Mouse (Mus musculus): ENCODE data around the gene Cab39l. TPM values are rescaled to one million over a fixed set of nuclear protein-coding genes. Genes with fewer than 3 reads are reported as not detected.
A peak's percentile ranks its signal among the peaks of the same experiment; 100 is the strongest.

Gene Cab39l
- polyA plus RNA-seq, 1 experiment from 2014 or later, result 31.1 TPM

GRCm38 (mm10) chr14:59624326-59624885 lies 183.6 kb downstream of the Cab39l start:
- 0 out of 2 replicates have a peak overlapping the region, but pooled peaks have one; percentile 68 for H3K4me3 ChIP-seq (ENCODE audit: low read depth, low read length)

DNA sequence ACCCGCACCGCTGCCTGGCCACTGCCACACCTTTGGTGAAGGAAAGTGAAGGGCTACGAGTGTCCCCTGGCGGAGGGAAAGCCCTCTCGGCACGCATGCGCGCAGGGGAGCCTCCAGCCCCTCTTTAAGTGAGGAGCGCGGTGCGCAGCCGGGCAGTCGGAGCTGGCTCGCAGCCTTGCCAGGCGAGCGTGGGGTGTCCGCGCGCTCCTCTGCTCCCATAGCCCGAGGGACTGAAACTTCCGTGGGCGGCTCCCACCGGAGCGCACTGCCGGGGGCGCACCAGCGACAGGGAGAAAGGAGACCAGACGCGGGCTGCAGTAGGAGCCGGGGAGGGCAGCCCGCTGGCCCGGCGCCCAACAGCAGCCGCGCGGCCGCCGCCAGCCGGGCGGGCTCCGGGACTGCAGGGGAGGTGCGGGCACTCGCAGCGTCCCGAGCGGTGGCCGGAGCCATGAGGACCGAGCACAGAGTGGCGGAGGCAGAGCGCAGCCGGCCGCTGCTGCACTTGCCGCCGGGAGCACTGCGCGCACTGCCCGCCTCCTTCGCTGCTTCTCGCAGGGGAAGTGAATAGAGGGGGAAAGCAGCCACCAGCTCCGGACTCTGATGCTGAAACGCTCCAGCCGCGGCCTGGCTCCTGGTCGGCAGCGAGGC lies 184.5 kb downstream of the Cab39l start, which contains the start of gene Shisa2:
Gene Shisa2, plus strand, starts transcription at position 151 of the 648 bp plus-strand sequence.
- peak; percentile 81 for ATAC-seq (replicated peaks; ENCODE audit: insufficient number of reproducible peaks, low FRiP score, low TSS enrichment)
- Histone ChIP-seq H3K36me3 (ENCODE audit: control insufficient read depth, insufficient read depth, low read length) (no peaks in the 10 kb centered on the region), H3K4me2 (peak within 1 kb of the TSS; percentile 90), H3K27me3 (ENCODE audit: control insufficient read depth, insufficient read depth, low read length) (no peaks in the 10 kb centered on the region; the same call in 1 of the 2 replicates), H3K9ac (ENCODE audit: low read depth, low read length) (peak within 1 kb of the TSS; percentile 81), H3K9me3 (replicated peaks; ENCODE audit: control insufficient read depth, low read length) (no peaks in the 10 kb centered on the region), H3K4me3 (ENCODE audit: low read depth, low read length) (peak within 1 kb of the TSS; percentile 68), H3K27ac (ENCODE audit: low read depth, low read length) (peak within 1 kb of the TSS; percentile 79), H3K4me1 (ENCODE audit: control insufficient read depth, insufficient read depth, low read length) (peaks cover 3% of the 10 kb centered on the region; the same call in 1 of the 2 replicates)
- under 1% methylated on average over 55 of the region's 65 CpGs for WGBS (ENCODE audit: insufficient replicate concordance)

More at GRCm38 (mm10) chr14:59624326-59624885, 183.6 kb downstream of the Cab39l start:
- WGBS (ENCODE audit: insufficient replicate concordance), result 45% methylated on average over 9 of the region's 9 CpGs
- no peaks in the 10 kb centered on the region for H3K9me3 ChIP-seq (replicated peaks; ENCODE audit: control insufficient read depth, low read length)
- no peak for ATAC-seq (replicated peaks; ENCODE audit: insufficient number of reproducible peaks, low FRiP score, low TSS enrichment)
- H3K27ac ChIP-seq (ENCODE audit: low read depth, low read length), result no peak overlapping the region
- no peaks in the 10 kb centered on the region for H3K36me3 ChIP-seq (ENCODE audit: control insufficient read depth, insufficient read depth, low read length)
- H3K27me3 ChIP-seq (ENCODE audit: control insufficient read depth, insufficient read depth, low read length), result no peaks in the 10 kb centered on the region; the same call in 1 of the 2 replicates
- peak overlapping the region; percentile 90 for H3K4me2 ChIP-seq
- H3K9ac ChIP-seq (ENCODE audit: low read depth, low read length), result no peak overlapping the region
- H3K4me1 ChIP-seq (ENCODE audit: control insufficient read depth, insufficient read depth, low read length), result peaks cover 3% of the 10 kb centered on the region; the same call in 1 of the 2 replicates

- H3K27ac ChIP-seq (ENCODE audit: low read depth, low read length), result peak overlapping the region; percentile 79
- no peak for ATAC-seq (replicated peaks; ENCODE audit: insufficient number of reproducible peaks, low FRiP score, low TSS enrichment)
- peaks cover 3% of the 10 kb centered on the region; the same call in 1 of the 2 replicates for H3K4me1 ChIP-seq (ENCODE audit: control insufficient read depth, insufficient read depth, low read length)
- no peaks in the 10 kb centered on the region for H3K9me3 ChIP-seq (replicated peaks; ENCODE audit: control insufficient read depth, low read length)
- under 1% methylated on average over 51 of the region's 51 CpGs for WGBS (ENCODE audit: insufficient replicate concordance)
- peak overlapping the region; percentile 81 for H3K9ac ChIP-seq (ENCODE audit: low read depth, low read length)
- H3K4me2 ChIP-seq, result peak overlapping the region; percentile 90
- H3K36me3 ChIP-seq (ENCODE audit: control insufficient read depth, insufficient read depth, low read length), result peaks cover under 1% of the 10 kb centered on the region; the same call in 1 of the 2 replicates
- no peaks in the 10 kb centered on the region; the same call in 1 of the 2 replicates for H3K27me3 ChIP-seq (ENCODE audit: control insufficient read depth, insufficient read depth, low read length)
- peak overlapping the region; percentile 68 for H3K4me3 ChIP-seq (ENCODE audit: low read depth, low read length)
Observed at GRCm38 (mm10) chr14:59625806-59626364, 185.1 kb downstream of the Cab39l start.

- peak overlapping the region; percentile 68 for H3K4me3 ChIP-seq (ENCODE audit: low read depth, low read length)
- H3K27ac ChIP-seq (ENCODE audit: low read depth, low read length), result peak overlapping the region; percentile 79; the same call in 1 of the 2 replicates
- peaks cover 3% of the 10 kb centered on the region; the same call in 1 of the 2 replicates for H3K4me1 ChIP-seq (ENCODE audit: control insufficient read depth, insufficient read depth, low read length)
- H3K27me3 ChIP-seq (ENCODE audit: control insufficient read depth, insufficient read depth, low read length), result no peaks in the 10 kb centered on the region; the same call in 1 of the 2 replicates
- no peak for ATAC-seq (replicated peaks; ENCODE audit: insufficient number of reproducible peaks, low FRiP score, low TSS enrichment)
- peaks cover 3% of the 10 kb centered on the region; the same call in 1 of the 2 replicates for H3K36me3 ChIP-seq (ENCODE audit: control insufficient read depth, insufficient read depth, low read length)
- H3K9me3 ChIP-seq (replicated peaks; ENCODE audit: control insufficient read depth, low read length), result no peaks in the 10 kb centered on the region
- 29% methylated on average over 8 of the region's 8 CpGs for WGBS (ENCODE audit: insufficient replicate concordance)
- H3K9ac ChIP-seq (ENCODE audit: low read depth, low read length), result peak overlapping the region; percentile 81
- H3K4me2 ChIP-seq, result peak overlapping the region; percentile 90
Observed at GRCm38 (mm10) chr14:59626711-59627110, 185.9 kb downstream of the Cab39l start.

DNA sequence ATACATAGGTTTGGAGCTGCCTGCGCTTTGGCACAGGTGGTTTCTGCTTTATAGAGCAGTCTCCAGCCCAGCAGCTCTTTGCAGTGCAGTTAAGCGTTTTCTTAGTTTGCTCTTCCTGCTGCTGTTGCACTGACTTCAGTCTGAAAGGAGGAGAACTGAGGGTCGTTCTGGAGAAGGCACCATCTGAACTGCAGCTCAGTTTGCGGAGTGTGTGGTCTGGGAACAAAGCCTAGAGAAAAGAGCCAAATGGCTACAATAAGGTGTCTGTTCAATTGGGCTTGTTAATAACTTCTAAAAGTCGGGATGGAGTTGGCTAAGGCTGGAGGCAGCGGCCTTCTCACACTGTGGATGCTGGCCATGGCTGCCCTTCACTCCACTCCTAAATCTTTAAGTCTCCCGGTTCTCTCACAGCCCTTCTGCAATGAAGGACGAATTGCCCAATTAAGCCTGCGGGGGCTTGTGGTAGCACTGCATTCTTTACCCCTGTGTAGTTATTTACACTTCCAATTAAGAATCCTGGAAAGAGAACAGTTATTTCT lies 186.4 kb downstream of the Cab39l start:
- Histone ChIP-seq H3K9me3 (replicated peaks; ENCODE audit: control insufficient read depth, low read length) (no peaks in the 10 kb centered on the region), H3K4me2 (peak overlapping the region; percentile 90), H3K9ac (ENCODE audit: low read depth, low read length) (peak overlapping the region; percentile 81), H3K36me3 (ENCODE audit: control insufficient read depth, insufficient read depth, low read length) (peaks cover 3% of the 10 kb centered on the region; the same call in 1 of the 2 replicates), H3K4me1 (ENCODE audit: control insufficient read depth, insufficient read depth, low read length) (peaks cover 3% of the 10 kb centered on the region; the same call in 1 of the 2 replicates), H3K4me3 (ENCODE audit: low read depth, low read length) (peak overlapping the region; percentile 68), H3K27me3 (ENCODE audit: control insufficient read depth, insufficient read depth, low read length) (no peaks in the 10 kb centered on the region; the same call in 1 of the 2 replicates), H3K27ac (ENCODE audit: low read depth, low read length) (peak overlapping the region; percentile 79; the same call in 1 of the 2 replicates)
- WGBS (ENCODE audit: insufficient replicate concordance), result 33% methylated on average over 9 of the region's 9 CpGs
- no peak for ATAC-seq (replicated peaks; ENCODE audit: insufficient number of reproducible peaks, low FRiP score, low TSS enrichment)

GRCm38 (mm10) chr14:59627823-59628222 lies 187.1 kb downstream of the Cab39l start:
- ATAC-seq (replicated peaks; ENCODE audit: insufficient number of reproducible peaks, low FRiP score, low TSS enrichment), result no peak
- 41% methylated on average over 7 of the region's 7 CpGs for WGBS (ENCODE audit: insufficient replicate concordance)
- Histone ChIP-seq H3K27ac (ENCODE audit: low read depth, low read length) (no peak overlapping the region), H3K36me3 (ENCODE audit: control insufficient read depth, insufficient read depth, low read length) (peaks cover 3% of the 10 kb centered on the region; the same call in 1 of the 2 replicates), H3K4me1 (ENCODE audit: control insufficient read depth, insufficient read depth, low read length) (peaks cover 3% of the 10 kb centered on the region; the same call in 1 of the 2 replicates), H3K9ac (ENCODE audit: low read depth, low read length) (0 out of 2 replicates have a peak overlapping the region, but pooled peaks have one; percentile 16), H3K9me3 (replicated peaks; ENCODE audit: control insufficient read depth, low read length) (no peaks in the 10 kb centered on the region), H3K4me3 (ENCODE audit: low read depth, low read length) (peak overlapping the region; percentile 68), H3K4me2 (peak overlapping the region; percentile 90), H3K27me3 (ENCODE audit: control insufficient read depth, insufficient read depth, low read length) (no peaks in the 10 kb centered on the region; the same call in 1 of the 2 replicates)

DNA sequence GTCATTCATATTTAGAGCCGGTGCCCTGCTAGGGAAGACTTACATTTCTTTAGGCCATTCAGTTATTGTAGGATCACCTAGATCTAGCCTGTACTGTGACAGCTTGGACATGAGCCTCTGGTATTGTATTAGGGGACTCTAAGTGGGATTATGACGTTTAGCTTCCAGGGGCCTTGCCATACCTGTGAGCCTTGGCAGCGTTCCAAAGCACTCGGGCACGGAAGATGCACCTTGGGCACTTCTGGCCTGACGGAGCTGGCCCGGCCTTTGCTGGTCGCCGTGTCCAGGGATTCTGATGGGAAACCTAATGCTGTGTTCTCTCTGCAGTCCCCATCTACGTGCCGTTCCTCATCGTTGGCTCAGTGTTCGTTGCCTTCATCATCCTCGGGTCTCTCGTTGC lies 188.5 kb downstream of the Cab39l start:
- Histone ChIP-seq H3K4me3 (ENCODE audit: low read depth, low read length) (no peak overlapping the region), H3K27me3 (ENCODE audit: control insufficient read depth, insufficient read depth, low read length) (no peaks in the 10 kb centered on the region; the same call in 1 of the 2 replicates), H3K9me3 (replicated peaks; ENCODE audit: control insufficient read depth, low read length) (no peaks in the 10 kb centered on the region), H3K4me2 (no peak overlapping the region), H3K4me1 (ENCODE audit: control insufficient read depth, insufficient read depth, low read length) (peaks cover 3% of the 10 kb centered on the region; the same call in 1 of the 2 replicates), H3K36me3 (ENCODE audit: control insufficient read depth, insufficient read depth, low read length) (peaks cover 3% of the 10 kb centered on the region; the same call in 1 of the 2 replicates), H3K27ac (ENCODE audit: low read depth, low read length) (no peak overlapping the region), H3K9ac (ENCODE audit: low read depth, low read length) (no peak overlapping the region)
- no peak for ATAC-seq (replicated peaks; ENCODE audit: insufficient number of reproducible peaks, low FRiP score, low TSS enrichment)
- WGBS (ENCODE audit: insufficient replicate concordance), result 89% methylated on average over 15 of the region's 15 CpGs

DNA sequence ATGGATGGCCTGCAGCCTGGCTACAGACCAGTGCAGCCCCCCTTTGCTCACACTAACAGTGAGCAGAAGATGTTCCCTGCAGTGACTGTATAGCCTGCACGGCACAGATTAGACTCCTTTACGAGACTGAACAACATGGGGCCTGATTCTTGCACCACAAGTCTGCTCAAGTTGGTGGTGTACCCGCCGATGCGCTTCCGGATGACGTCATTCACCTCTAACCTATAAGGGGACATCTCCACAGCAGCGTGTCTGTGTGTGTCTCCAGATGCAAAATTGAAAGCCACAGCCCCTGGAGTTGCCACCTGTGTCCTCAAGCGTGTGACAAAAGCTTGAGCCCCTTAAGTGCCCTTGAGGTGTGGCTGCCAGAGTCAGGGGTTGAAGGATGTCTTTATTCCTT lies 189.3 kb downstream of the Cab39l start:
- no peak overlapping the region for H3K4me2 ChIP-seq

More for the DNA sequence above, 189.3 kb downstream of the Cab39l start:
- Histone ChIP-seq H3K4me1 (ENCODE audit: control insufficient read depth, insufficient read depth, low read length) (no peaks in the 10 kb centered on the region; the same call in 1 of the 2 replicates), H3K4me3 (ENCODE audit: low read depth, low read length) (no peak overlapping the region), H3K27me3 (ENCODE audit: control insufficient read depth, insufficient read depth, low read length) (no peaks in the 10 kb centered on the region; the same call in 1 of the 2 replicates), H3K27ac (ENCODE audit: low read depth, low read length) (no peak overlapping the region), H3K9ac (ENCODE audit: low read depth, low read length) (no peak overlapping the region), H3K36me3 (ENCODE audit: control insufficient read depth, insufficient read depth, low read length) (peaks cover 3% of the 10 kb centered on the region; the same call in 1 of the 2 replicates), H3K9me3 (replicated peaks; ENCODE audit: control insufficient read depth, low read length) (no peaks in the 10 kb centered on the region)
- no peak for ATAC-seq (replicated peaks; ENCODE audit: insufficient number of reproducible peaks, low FRiP score, low TSS enrichment)
- 90% methylated on average over 9 of the region's 9 CpGs for WGBS (ENCODE audit: insufficient replicate concordance)

Data from heart, embryonic 11.5 days (tissue).